Mouse (Mus musculus) heart, adult 2 months (tissue): ENCODE data around the gene Ppp1r12c. TPM values are rescaled to one million over a fixed set of nuclear protein-coding genes. Genes with fewer than 3 reads are reported as not detected.

Source experiments
- DNase-seq, 2 experiments: peaks; one replicate each; pipeline ENCODE4 v3.0.0; 2021
- H3K27ac ChIP-seq: fragments of 200-600 bp; 2 replicates; pipeline ENCODE4 v1.8.1; 2022
- H3K27me3 ChIP-seq: fragments of 200-500 bp; 2 replicates; pipeline ENCODE4 v1.6.1; 2012; ENCODE audit warnings: mild to moderate bottlenecking, low read length, inconsistent platforms, mixed read lengths; ENCODE audit not compliant: control insufficient read depth, insufficient read depth
- H3K36me3 ChIP-seq: fragments of 200-500 bp; 2 replicates; pipeline ENCODE4 v1.6.1; 2012; ENCODE audit warnings: low read length, inconsistent platforms; ENCODE audit not compliant: control insufficient read depth, insufficient read depth
- H3K4me1 ChIP-seq: fragments of 200-500 bp; 2 replicates; pipeline ENCODE4 v1.6.1; 2011; ENCODE audit warnings: low read length; ENCODE audit not compliant: control insufficient read depth, insufficient read depth
- H3K4me3 ChIP-seq: fragments of 200-600 bp; 2 replicates; pipeline ENCODE4 v1.8.1; 2022
- H3K79me2 ChIP-seq: fragments of 200-500 bp; replicated peaks from 2 replicates; pipeline ENCODE4 v1.6.1; 2012; ENCODE audit warnings: mild to moderate bottlenecking, inconsistent platforms, low read length, moderate library complexity, mixed read lengths; ENCODE audit not compliant: control insufficient read depth, insufficient read depth
- H3K9ac ChIP-seq: fragments of 200-500 bp; 2 replicates; pipeline ENCODE4 v1.6.1; 2012; ENCODE audit warnings: low read depth, mild to moderate bottlenecking, control low read depth, inconsistent platforms, low read length, mixed read lengths
- CTCF ChIP-seq: fragments of 200-600 bp; IDR thresholded peaks from 2 replicates; pipeline ENCODE4 v1.8.1; 2022; ENCODE audit warnings: antibody characterized with exemption, mild to moderate bottlenecking, moderate library complexity
- EP300 ChIP-seq: fragments of 200-500 bp; IDR thresholded peaks from 2 replicates; pipeline ENCODE4 v1.6.1; 2011; ENCODE audit warnings: low read depth, low read length, control low read depth; ENCODE audit not compliant: insufficient read depth
- POLR2A ChIP-seq: fragments of 200-500 bp; IDR thresholded peaks from 2 replicates; pipeline ENCODE4 v1.6.1; 2011; ENCODE audit warnings: mild to moderate bottlenecking, low read depth, low read length, control low read depth; ENCODE audit not compliant: insufficient read depth
- WGBS: fragments of 180-500 bp; shearing (Covaris S2); methylation state at CpG from one replicate; pipeline ENCODE4 v1.1.7; 2018; 5-methylcytosine and 5-hydroxymethylcytosine counted together
- intact Hi-C: fragments of 180-260 bp; cut with DNase I; formaldehyde crosslinking; loops from one replicate; pipeline ENCODE4 v1.15.1; 2025
- polyA plus RNA-seq: library from polyadenylated mRNA; depleted of rRNA; stranded (reverse); fragments of >200 nt; gene quantifications from 2 replicates; pipeline ENCODE4 v1.2.3, GENCODE M21; 2012
- total RNA-seq, 2 experiments: library from RNA; stranded (reverse); gene quantifications; 2 replicates each; pipeline ENCODE4 v1.2.3; 2021

Ppp1r12c gene
- total and polyA plus RNA-seq, 3 experiments, result 47.0 to 67.1 (median 62.4) TPM

GRCm38 (mm10) chr7:4492284-4493224 is 8.9 kb downstream of the Ppp1r12c start:
- peak overlapping the region; percentile 21 for H3K9ac ChIP-seq
- H3K27ac ChIP-seq, result peak overlapping the region; percentile 79
- H3K79me2 ChIP-seq, result peaks cover 7% of the 10 kb centered on the region
- TF ChIP-seq CTCF (0 out of 2 replicates have a peak, but pooled peaks have one; percentile 7), POLR2A (no peak), EP300 (0 out of 2 replicates have a peak, but pooled peaks have one; percentile 20)
- WGBS, result 35% methylated on average over 13 of the region's 13 CpGs
- DNase-seq, result peak in 1 of 2 experiments; percentile 59
- H3K4me3 ChIP-seq, result peak overlapping the region; percentile 13
- no peaks in the 10 kb centered on the region for H3K27me3 ChIP-seq
- H3K36me3 ChIP-seq, result no peaks in the 10 kb centered on the region; the same call in none of the 2 replicates
- H3K4me1 ChIP-seq, result peaks cover 38% of the 10 kb centered on the region
- intact Hi-C loops, result loop anchor here (10.0 kb wide), 1 partner anchor 1198 kb away; no protein-coding TSS in a partner anchor

- peak overlapping the region; percentile 79 for H3K27ac ChIP-seq
- H3K36me3 ChIP-seq, result no peaks in the 10 kb centered on the region; the same call in 1 of the 2 replicates
- DNase-seq, result peak; percentile 67 to 76
- H3K4me3 ChIP-seq, result peak overlapping the region; percentile 5; the same call in 1 of the 2 replicates
- peak; percentile 71 for TF ChIP-seq POLR2A
- no peak for TF ChIP-seq CTCF
- TF ChIP-seq EP300, result peak; percentile 75
- intact Hi-C loops, result loop anchor here (10.0 kb wide), 1 partner anchor 1197 kb away; no protein-coding TSS in a partner anchor
- 0 out of 2 replicates have a peak, but pooled peaks cover 4% of the 10 kb centered on the region for H3K79me2 ChIP-seq
- H3K9ac ChIP-seq, result no peak overlapping the region; the same call in 1 of the 2 replicates
- WGBS, result 16% methylated on average over 6 of the region's 6 CpGs
- peaks cover 32% of the 10 kb centered on the region for H3K4me1 ChIP-seq
- H3K27me3 ChIP-seq, result no peaks in the 10 kb centered on the region
These were observed 10.2 kb downstream of the Ppp1r12c start for GRCm38 (mm10) chr7:4491308-4491707.

- Histone ChIP-seq H3K9ac (no peak overlapping the region), H3K79me2 (0 out of 2 replicates have a peak, but pooled peaks cover 1% of the 10 kb centered on the region), H3K36me3 (no peaks in the 10 kb centered on the region), H3K4me3 (no peak overlapping the region), H3K27me3 (no peaks in the 10 kb centered on the region), H3K4me1 (peaks cover 8% of the 10 kb centered on the region), H3K27ac (no peak overlapping the region)
- no peak for TF ChIP-seq POLR2A
- TF ChIP-seq EP300, result no peak
- TF ChIP-seq CTCF, result no peak
- peak in 1 of 2 experiments; percentile 39 for DNase-seq
- 76% methylated on average over 12 of the region's 12 CpGs for WGBS
- intact Hi-C loops, result no loop called here
These were observed 19.2 kb downstream of the Ppp1r12c start for GRCm38 (mm10) chr7:4482281-4482680.

- Histone ChIP-seq H3K27me3 (no peaks in the 10 kb centered on the region), H3K4me3 (no peak overlapping the region), H3K9ac (no peak overlapping the region), H3K4me1 (peaks cover 8% of the 10 kb centered on the region), H3K79me2 (no peaks in the 10 kb centered on the region), H3K27ac (no peak overlapping the region), H3K36me3 (no peaks in the 10 kb centered on the region)
- intact Hi-C loops, result loop anchor here (2.0 to 5.0 kb wide), 2 partner anchors 19 to 33 kb away; no protein-coding TSS in a partner anchor
- 28% methylated on average over 6 of the region's 6 CpGs for WGBS
- TF ChIP-seq CTCF (peak; percentile 82), POLR2A (peak; percentile 33; the same call in 1 of the 2 replicates), EP300 (peak; percentile 62; the same call in 1 of the 2 replicates)
- DNase-seq, result peak in 1 of 2 experiments; percentile 56
These were observed 21.8 kb downstream of the Ppp1r12c start for GRCm38 (mm10) chr7:4479674-4480073.

- Histone ChIP-seq H3K4me1 (peaks cover 8% of the 10 kb centered on the region), H3K36me3 (no peaks in the 10 kb centered on the region), H3K79me2 (no peaks in the 10 kb centered on the region), H3K4me3 (peak overlapping the region; percentile 49), H3K9ac (peak overlapping the region; percentile 56), H3K27ac (peak overlapping the region; percentile 79), H3K27me3 (no peaks in the 10 kb centered on the region)
- intact Hi-C loops, result loop anchor here (2.0 to 5.0 kb wide), 2 partner anchors 20 to 33 kb away; no protein-coding TSS in a partner anchor
- DNase-seq, result no peak
- TF ChIP-seq CTCF, result no peak
- no peak for TF ChIP-seq POLR2A
- no peak for TF ChIP-seq EP300
- WGBS, result 7% methylated on average over 16 of the region's 16 CpGs
These were observed 22.6 kb downstream of the Ppp1r12c start for GRCm38 (mm10) chr7:4478796-4479291.
